Mouse (Mus musculus) testis, adult 2 months (tissue): ENCODE measurements around the gene Naglu.

Experiments used
- CTCF ChIP-seq: fragments of 200-500 bp; IDR thresholded peaks from 2 replicates; pipeline ENCODE4 v1.5.1; 2012; ENCODE audit warnings: low read depth, mild to moderate bottlenecking, inconsistent platforms, low read length, moderate library complexity; ENCODE audit not compliant: control insufficient read depth, insufficient read depth, insufficient replicate concordance
- POLR2A ChIP-seq: fragments of 200-500 bp; IDR thresholded peaks from 2 replicates; pipeline ENCODE4 v1.6.1; 2012; ENCODE audit warnings: low read depth, mild to moderate bottlenecking, inconsistent platforms, low read length, moderate library complexity; ENCODE audit not compliant: control insufficient read depth

DNA sequence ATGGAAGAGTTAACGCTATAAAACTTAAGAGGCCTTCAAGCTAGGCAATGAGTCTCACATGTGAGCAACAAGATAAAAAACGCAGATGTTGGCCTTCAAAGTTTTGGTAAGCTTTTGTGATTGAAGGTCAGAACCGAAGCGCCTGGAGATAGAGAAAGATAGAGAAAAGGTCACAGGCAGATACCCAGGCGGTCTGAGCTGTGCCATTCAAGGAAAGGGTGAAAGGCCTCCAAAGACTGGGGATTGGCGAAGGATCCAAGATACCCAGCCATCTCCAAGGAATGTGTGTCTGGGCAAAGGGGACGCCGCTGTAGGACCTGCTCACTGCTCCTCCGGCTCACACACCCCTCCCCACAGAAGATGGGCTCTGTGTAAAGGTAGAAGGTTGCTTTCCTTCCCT, 4.8 kb upstream of the Naglu start:
- TF ChIP-seq CTCF (no peak), POLR2A (no peak)
